Mouse (Mus musculus) stomach, embryonic 16.5 days (tissue): ENCODE results near the gene Cacnb3. TPM values are rescaled to one million over a fixed set of nuclear protein-coding genes. Genes with fewer than 3 reads are reported as not detected.
A peak's percentile ranks its signal among the peaks of the same experiment; 100 is the strongest.

Experiments
- ATAC-seq: fragments of 200-750 bp; cut with Nextera tagmentation; 2 replicates; pipeline ENCODE4 v1.8.0; 2017; ENCODE audit warnings: moderate number of reproducible peaks, moderate TSS enrichment; ENCODE audit not compliant: insufficient read depth, low FRiP score
- H3K27ac ChIP-seq: fragments of 300-500 bp; sonication (generic); 2 replicates; pipeline ENCODE4 v1.5.1; 2014; ENCODE audit warnings: low read length
- H3K27me3 ChIP-seq: fragments of 300-500 bp; sonication (generic); 2 replicates; pipeline ENCODE4 v1.6.1; 2014; ENCODE audit warnings: low read length, control low read depth, mixed read lengths; ENCODE audit not compliant: control insufficient read depth, insufficient read depth
- H3K36me3 ChIP-seq: fragments of 300-500 bp; sonication (generic); 2 replicates; pipeline ENCODE4 v1.6.1; 2014; ENCODE audit warnings: low read length; ENCODE audit not compliant: control insufficient read depth, insufficient read depth
- H3K4me1 ChIP-seq: fragments of 300-500 bp; sonication (generic); 2 replicates; pipeline ENCODE4 v1.6.1; 2014; ENCODE audit warnings: low read length, control low read depth, mixed read lengths; ENCODE audit not compliant: control insufficient read depth, insufficient read depth
- H3K4me2 ChIP-seq: fragments of 300-500 bp; sonication (generic); 2 replicates; pipeline ENCODE4 v1.6.1; 2014; ENCODE audit warnings: low read depth, low read length, mixed read lengths
- H3K4me3 ChIP-seq: fragments of 300-500 bp; sonication (generic); replicated peaks from 2 replicates; pipeline ENCODE4 v1.5.1; 2014; ENCODE audit warnings: mild to moderate bottlenecking, low read length
- H3K9ac ChIP-seq: fragments of 300-500 bp; sonication (generic); 2 replicates; pipeline ENCODE4 v1.6.1; 2014; ENCODE audit warnings: low read length
- H3K9me3 ChIP-seq: fragments of 300-500 bp; sonication (generic); replicated peaks from 2 replicates; pipeline ENCODE4 v1.6.1; 2016; ENCODE audit warnings: low read length, control low read depth; ENCODE audit not compliant: control insufficient read depth
- WGBS: fragments of 180-500 bp; shearing (Covaris S2); extraction: QIAGEN DNeasy Blood & Tissue Kit; methylation state at CpG from one replicate; pipeline ENCODE4 v1.1.7; 2014; 5-methylcytosine and 5-hydroxymethylcytosine counted together
- polyA plus RNA-seq: library from polyadenylated mRNA; unstranded; fragments of >200 nt; fragmentation: Nextera tagmentation; extraction: Ambion mirVana; gene quantifications from 2 replicates; pipeline ENCODE4 v1.2.1, GENCODE M21; 2015

Gene Cacnb3
- polyA plus RNA-seq, 1 experiment from 2014 or later = 28.2 TPM

GRCm38 (mm10) chr15:98635291-98635841, 4.7 kb downstream of the Cacnb3 start:
- H3K27ac ChIP-seq = peak overlapping the region; percentile 72; the same call in 1 of the 2 replicates
- H3K9me3 ChIP-seq = no peaks in the 10 kb centered on the region
- no peaks in the 10 kb centered on the region for H3K36me3 ChIP-seq
- H3K4me3 ChIP-seq = peak overlapping the region; percentile 75
- peak overlapping the region; percentile 95 for H3K4me2 ChIP-seq
- H3K27me3 ChIP-seq = peaks cover 12% of the 10 kb centered on the region
- H3K9ac ChIP-seq = peak overlapping the region; percentile 83
- WGBS = 4% methylated on average over 21 of the region's 21 CpGs
- peaks cover 40% of the 10 kb centered on the region for H3K4me1 ChIP-seq
- ATAC-seq = no peak

GRCm38 (mm10) chr15:98636517-98636916, 5.9 kb downstream of the Cacnb3 start:
- no peak overlapping the region for H3K4me2 ChIP-seq
- peaks cover 36% of the 10 kb centered on the region for H3K4me1 ChIP-seq
- H3K4me3 ChIP-seq = no peak overlapping the region
- H3K9me3 ChIP-seq = no peaks in the 10 kb centered on the region
- H3K9ac ChIP-seq = no peak overlapping the region
- no peak overlapping the region for H3K27ac ChIP-seq
- H3K36me3 ChIP-seq = no peaks in the 10 kb centered on the region
- H3K27me3 ChIP-seq = peaks cover 8% of the 10 kb centered on the region
- 61% methylated on average over 5 of the region's 5 CpGs for WGBS
- ATAC-seq = no peak

GRCm38 (mm10) chr15:98637155-98637554, 6.5 kb downstream of the Cacnb3 start:
- ATAC-seq = no peak
- no peaks in the 10 kb centered on the region for H3K9me3 ChIP-seq
- H3K4me3 ChIP-seq = no peak overlapping the region
- H3K27ac ChIP-seq = no peak overlapping the region
- 46% methylated on average over 3 of the region's 3 CpGs for WGBS
- peaks cover 31% of the 10 kb centered on the region for H3K4me1 ChIP-seq
- peaks cover 8% of the 10 kb centered on the region for H3K27me3 ChIP-seq
- H3K36me3 ChIP-seq = no peaks in the 10 kb centered on the region
- no peak overlapping the region for H3K4me2 ChIP-seq
- H3K9ac ChIP-seq = no peak overlapping the region

GRCm38 (mm10) chr15:98640157-98640556, 9.5 kb downstream of the Cacnb3 start:
- WGBS = 29% methylated on average over 8 of the region's 8 CpGs
- 0 out of 2 replicates have a peak, but pooled peaks cover 4% of the 10 kb centered on the region for H3K36me3 ChIP-seq
- H3K27me3 ChIP-seq = no peaks in the 10 kb centered on the region; the same call in 1 of the 2 replicates
- H3K4me3 ChIP-seq = no peak overlapping the region
- no peak overlapping the region for H3K4me2 ChIP-seq
- H3K27ac ChIP-seq = no peak overlapping the region
- H3K9me3 ChIP-seq = no peaks in the 10 kb centered on the region
- peaks cover 13% of the 10 kb centered on the region; the same call in 1 of the 2 replicates for H3K4me1 ChIP-seq
- H3K9ac ChIP-seq = no peak overlapping the region
- ATAC-seq = peak; percentile 66; the same call in 1 of the 2 replicates

GRCm38 (mm10) chr15:98644406-98644805, 13.8 kb downstream of the Cacnb3 start:
- no peak for ATAC-seq
- Histone ChIP-seq H3K4me2 (no peak overlapping the region), H3K27ac (no peak overlapping the region), H3K36me3 (peaks cover 22% of the 10 kb centered on the region; the same call in 1 of the 2 replicates), H3K4me1 (0 out of 2 replicates have a peak, but pooled peaks cover 3% of the 10 kb centered on the region), H3K4me3 (no peak overlapping the region), H3K9ac (no peak overlapping the region), H3K27me3 (no peaks in the 10 kb centered on the region), H3K9me3 (no peaks in the 10 kb centered on the region)
- WGBS = 85% methylated on average over 12 of the region's 12 CpGs

GRCm38 (mm10) chr15:98645057-98646026, 14.7 kb downstream of the Cacnb3 start:
- no peak overlapping the region for H3K9ac ChIP-seq
- WGBS = 85% methylated on average over 24 of the region's 24 CpGs
- H3K9me3 ChIP-seq = no peaks in the 10 kb centered on the region
- no peak overlapping the region for H3K4me2 ChIP-seq
- H3K27ac ChIP-seq = no peak overlapping the region
- H3K27me3 ChIP-seq = no peaks in the 10 kb centered on the region
- H3K4me1 ChIP-seq = no peaks in the 10 kb centered on the region
- no peak overlapping the region for H3K4me3 ChIP-seq
- ATAC-seq = no peak
- H3K36me3 ChIP-seq = peaks cover 31% of the 10 kb centered on the region; the same call in 1 of the 2 replicates

GRCm38 (mm10) chr15:98646737-98647136, 16.1 kb downstream of the Cacnb3 start:
- Histone ChIP-seq H3K4me3 (no peak overlapping the region), H3K9ac (no peak overlapping the region), H3K9me3 (no peaks in the 10 kb centered on the region), H3K4me2 (no peak overlapping the region), H3K36me3 (peaks cover 42% of the 10 kb centered on the region), H3K27ac (no peak overlapping the region), H3K27me3 (no peaks in the 10 kb centered on the region), H3K4me1 (no peaks in the 10 kb centered on the region)
- 73% methylated on average over 8 of the region's 8 CpGs for WGBS
- peak; percentile 21; the same call in 1 of the 2 replicates for ATAC-seq

- no peaks in the 10 kb centered on the region for H3K27me3 ChIP-seq
- H3K4me2 ChIP-seq = no peak overlapping the region
- H3K27ac ChIP-seq = no peak overlapping the region
- H3K36me3 ChIP-seq = peaks cover 47% of the 10 kb centered on the region
- H3K4me1 ChIP-seq = no peaks in the 10 kb centered on the region
- WGBS = 84% methylated on average over 10 of the region's 10 CpGs
- no peaks in the 10 kb centered on the region for H3K9me3 ChIP-seq
- H3K4me3 ChIP-seq = no peak overlapping the region
- no peak for ATAC-seq
- no peak overlapping the region for H3K9ac ChIP-seq
Observed at GRCm38 (mm10) chr15:98647308-98647707, 16.7 kb downstream of the Cacnb3 start.

- 93% methylated on average over 3 of the region's 3 CpGs for WGBS
- H3K27ac ChIP-seq = no peak overlapping the region
- H3K4me3 ChIP-seq = no peak overlapping the region
- H3K4me1 ChIP-seq = no peaks in the 10 kb centered on the region
- no peaks in the 10 kb centered on the region for H3K27me3 ChIP-seq
- H3K4me2 ChIP-seq = no peak overlapping the region
- no peaks in the 10 kb centered on the region for H3K9me3 ChIP-seq
- ATAC-seq = no peak
- H3K36me3 ChIP-seq = peaks cover 55% of the 10 kb centered on the region
- H3K9ac ChIP-seq = no peak overlapping the region
Observed at GRCm38 (mm10) chr15:98648071-98648470, 17.4 kb downstream of the Cacnb3 start.
